Mouse (Mus musculus): ENCODE data around the gene Bin2. TPM values are rescaled to one million over a fixed set of nuclear protein-coding genes. Genes with fewer than 3 reads are reported as not detected.

Bin2 gene
- total RNA-seq, 1 experiment from 2014 or later = 506 TPM

GRCm38 (mm10) chr15:100664813-100665274 is 4.5 kb downstream of the Bin2 start:
- ATAC-seq (ENCODE audit: extremely low read depth, insufficient number of reproducible peaks, low FRiP score, poor library complexity, severe bottlenecking) = peak; percentile 76

DNA sequence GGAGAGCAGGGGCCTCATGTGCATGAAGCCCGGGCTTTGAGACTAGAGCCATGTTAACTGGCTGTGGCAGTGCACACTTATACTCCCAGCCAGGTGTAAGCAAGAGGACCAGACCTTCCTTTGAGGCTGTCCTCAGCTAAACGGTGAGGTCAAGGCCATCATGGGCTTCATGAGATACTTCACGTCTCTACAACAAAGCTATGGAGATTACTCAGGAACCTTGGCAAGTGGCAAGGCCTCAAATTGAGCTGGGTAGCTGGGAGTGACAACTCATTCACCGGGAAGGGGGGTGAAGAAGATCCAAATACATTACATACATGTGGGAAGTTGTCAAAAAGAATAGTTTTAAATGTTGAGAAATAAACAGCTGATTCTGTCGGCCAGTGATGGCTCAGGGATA is 8.5 kb downstream of the Bin2 start:
- no peak for ATAC-seq (ENCODE audit: extremely low read depth, insufficient number of reproducible peaks, low FRiP score, poor library complexity, severe bottlenecking)

- ATAC-seq (ENCODE audit: extremely low read depth, insufficient number of reproducible peaks, low FRiP score, poor library complexity, severe bottlenecking) = no peak
Observed at GRCm38 (mm10) chr15:100660306-100660705, 9.0 kb downstream of the Bin2 start.

DNA sequence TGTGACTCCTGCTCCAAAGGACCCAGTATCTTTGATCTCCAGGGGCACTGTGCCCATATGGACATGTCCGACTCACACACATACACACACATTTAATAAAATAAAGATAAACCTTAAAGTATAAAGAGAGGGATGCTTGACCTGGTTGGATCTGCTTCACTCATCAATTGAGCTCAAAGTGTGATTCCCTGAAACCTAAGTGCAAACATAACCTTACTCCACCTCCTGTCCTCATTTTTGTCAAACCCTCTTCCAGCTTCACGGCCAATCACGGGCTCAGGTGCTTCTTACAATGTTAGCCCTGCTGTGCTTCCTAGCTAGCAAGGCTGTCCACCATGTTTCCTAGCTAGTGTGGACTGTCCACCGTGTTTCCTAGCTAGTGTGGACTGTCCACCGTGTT is 14.2 kb downstream of the Bin2 start:
- ATAC-seq (ENCODE audit: extremely low read depth, insufficient number of reproducible peaks, low FRiP score, poor library complexity, severe bottlenecking) = no peak

- no peak for ATAC-seq (ENCODE audit: extremely low read depth, insufficient number of reproducible peaks, low FRiP score, poor library complexity, severe bottlenecking)
Observed at GRCm38 (mm10) chr15:100654271-100654670, 15.1 kb downstream of the Bin2 start.

DNA sequence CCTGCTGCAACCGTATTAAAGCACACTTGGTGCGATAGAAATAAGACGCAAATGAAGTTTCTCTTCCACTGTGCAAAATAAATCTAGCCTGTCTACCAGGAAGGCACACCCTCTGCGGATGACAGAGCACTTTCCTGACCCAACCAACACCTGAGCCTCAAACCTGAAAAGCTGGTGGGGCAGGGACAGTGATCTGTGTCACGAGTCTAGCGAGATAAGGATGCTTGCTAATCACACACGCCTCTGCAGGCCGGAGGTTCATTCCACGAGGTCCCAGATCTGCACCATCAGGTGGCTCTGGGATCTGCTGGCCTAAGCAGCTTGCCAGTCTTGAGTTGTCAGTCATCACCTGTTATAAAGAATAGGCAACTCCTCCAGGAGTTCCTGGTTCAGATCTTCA is 17.7 kb downstream of the Bin2 start:
- no peak for ATAC-seq (ENCODE audit: extremely low read depth, insufficient number of reproducible peaks, low FRiP score, poor library complexity, severe bottlenecking)

- no peak for ATAC-seq (ENCODE audit: extremely low read depth, insufficient number of reproducible peaks, low FRiP score, poor library complexity, severe bottlenecking)
Observed at GRCm38 (mm10) chr15:100650111-100650510, 19.2 kb downstream of the Bin2 start.

DNA sequence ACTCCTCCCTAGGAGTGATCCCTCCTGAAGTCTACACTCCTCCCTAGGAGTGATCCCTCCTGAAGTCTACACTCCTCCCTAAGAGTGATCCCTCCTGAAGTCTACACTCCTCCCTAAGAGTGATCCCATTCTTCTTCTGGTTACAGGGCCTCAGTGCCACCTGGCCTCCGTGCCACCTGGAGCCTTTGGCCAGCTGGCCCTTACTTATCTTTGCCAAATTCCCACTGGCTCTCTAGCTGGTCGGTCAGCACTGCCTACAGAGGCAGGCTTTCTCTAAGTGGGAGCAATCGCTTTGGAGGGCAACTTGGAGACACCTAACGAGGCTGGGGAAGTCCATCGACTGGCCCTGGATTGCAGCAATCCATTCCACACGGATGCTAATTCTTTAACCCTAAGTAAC is 23.2 kb downstream of the Bin2 start:
- no peak for ATAC-seq (ENCODE audit: extremely low read depth, insufficient number of reproducible peaks, low FRiP score, poor library complexity, severe bottlenecking)

- no peak for ATAC-seq (ENCODE audit: extremely low read depth, insufficient number of reproducible peaks, low FRiP score, poor library complexity, severe bottlenecking)
Observed at GRCm38 (mm10) chr15:100642451-100642850, 26.9 kb downstream of the Bin2 start.

DNA sequence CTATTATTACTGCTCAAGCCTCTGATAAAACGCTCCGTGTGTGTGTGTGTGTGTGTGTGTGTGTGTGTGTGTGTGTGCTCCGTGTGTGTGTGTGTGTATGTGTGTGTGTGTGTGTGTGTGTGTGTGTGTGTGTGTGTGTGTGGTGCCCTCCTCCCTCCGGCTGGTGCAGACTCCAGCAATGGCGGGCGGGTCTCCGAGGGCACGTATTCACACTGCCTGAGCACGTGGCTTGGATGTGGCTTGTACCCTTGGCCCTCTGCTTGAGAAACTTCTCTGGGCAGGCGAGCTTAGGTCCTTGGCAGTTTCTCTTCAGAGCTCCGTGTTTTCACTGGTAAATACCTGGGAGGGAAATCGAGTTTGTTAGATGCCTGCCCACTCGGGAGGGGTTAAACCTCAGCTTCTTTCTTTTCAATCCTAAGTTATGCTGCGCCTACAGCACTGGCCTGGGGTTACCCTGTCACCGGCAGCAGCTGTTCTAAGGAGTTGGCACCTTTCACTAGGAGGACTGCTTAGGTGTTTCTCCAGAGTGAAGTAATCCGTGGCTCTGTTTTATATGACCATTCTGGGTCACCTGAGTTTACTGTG is 28.0 kb downstream of the Bin2 start:
- no peak for ATAC-seq (ENCODE audit: extremely low read depth, insufficient number of reproducible peaks, low FRiP score, poor library complexity, severe bottlenecking)

- no peak for ATAC-seq (ENCODE audit: extremely low read depth, insufficient number of reproducible peaks, low FRiP score, poor library complexity, severe bottlenecking)
Observed at GRCm38 (mm10) chr15:100639972-100640750, 29.2 kb downstream of the Bin2 start.

DNA sequence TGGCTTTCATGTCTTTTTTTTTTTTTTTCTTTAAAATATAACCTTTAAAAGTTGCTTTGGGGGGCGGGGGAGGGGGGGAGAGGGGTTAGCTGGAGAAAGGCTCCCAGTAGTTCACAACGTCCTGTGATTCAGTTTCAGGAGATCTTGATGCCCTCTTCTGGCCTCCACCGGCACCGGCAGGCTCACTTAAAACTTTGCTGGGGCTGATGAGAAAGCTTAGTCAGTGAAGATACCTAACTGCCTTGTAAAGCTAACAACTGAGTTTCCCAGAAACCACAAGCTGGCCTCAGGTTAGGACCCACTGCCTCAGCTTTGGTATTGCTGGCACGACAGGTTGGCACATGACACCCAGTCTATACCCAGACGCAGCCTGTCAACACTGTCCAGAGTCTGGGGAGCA is 31.7 kb downstream of the Bin2 start:
- ATAC-seq (ENCODE audit: extremely low read depth, insufficient number of reproducible peaks, low FRiP score, poor library complexity, severe bottlenecking) = 0 out of 2 replicates have a peak, but pooled peaks have one; percentile 39

GRCm38 (mm10) chr15:100636700-100637501 is 32.5 kb downstream of the Bin2 start, which contains the start of gene Smagp:
Gene Smagp (minus strand): TSS chr15:100636940.
- ATAC-seq (ENCODE audit: extremely low read depth, insufficient number of reproducible peaks, low FRiP score, poor library complexity, severe bottlenecking) = 0 out of 2 replicates have a peak, but pooled peaks have one; percentile 11

GRCm38 (mm10) chr15:100635851-100636645 is 33.3 kb downstream of the Bin2 start:
- no peak for ATAC-seq (ENCODE audit: extremely low read depth, insufficient number of reproducible peaks, low FRiP score, poor library complexity, severe bottlenecking)

GRCm38 (mm10) chr15:100635239-100635638 is 34.1 kb downstream of the Bin2 start:
- no peak for ATAC-seq (ENCODE audit: extremely low read depth, insufficient number of reproducible peaks, low FRiP score, poor library complexity, severe bottlenecking)

DNA sequence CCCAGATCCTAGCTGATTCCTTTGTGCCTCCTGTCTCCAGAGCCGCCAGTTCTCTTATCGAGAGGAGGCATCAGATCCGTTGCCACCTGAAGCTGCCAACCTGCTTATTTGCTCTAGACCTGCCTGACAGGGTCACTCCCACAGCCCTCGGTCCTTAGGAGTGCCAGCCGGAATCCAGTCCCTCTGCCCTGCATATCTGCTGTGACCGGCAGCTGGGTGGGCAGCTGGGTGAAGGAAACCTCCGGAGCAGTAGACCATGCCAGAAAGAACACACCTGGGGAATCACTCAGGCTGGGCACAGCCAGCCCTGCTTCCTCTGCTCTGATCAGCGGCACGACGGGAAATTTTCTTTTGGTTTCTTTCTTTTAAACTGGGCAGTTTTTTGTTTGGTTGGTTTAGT is 36.0 kb downstream of the Bin2 start:
- peak; percentile 24; the same call in 1 of the 2 replicates for ATAC-seq (ENCODE audit: extremely low read depth, insufficient number of reproducible peaks, low FRiP score, poor library complexity, severe bottlenecking)

DNA sequence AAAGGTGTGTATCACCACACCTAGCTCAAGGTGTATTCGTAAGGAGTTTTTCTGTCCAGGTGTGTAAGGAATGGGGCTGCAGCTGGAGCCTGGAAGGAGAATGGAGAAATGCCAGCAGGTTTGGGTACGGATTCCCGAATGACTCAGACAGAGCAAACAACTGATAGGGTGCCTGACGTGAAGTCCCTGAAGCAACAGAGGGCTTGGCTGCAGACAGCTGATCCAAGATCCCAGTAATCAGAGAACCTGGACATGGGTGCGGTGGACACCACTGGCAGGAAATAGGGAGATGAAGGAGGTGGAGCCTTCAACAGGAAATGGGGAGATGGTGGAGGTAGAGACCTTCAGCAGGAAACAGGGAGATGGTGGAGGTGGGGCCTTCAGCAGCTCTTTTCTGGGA is 37.0 kb downstream of the Bin2 start:
- ATAC-seq (ENCODE audit: extremely low read depth, insufficient number of reproducible peaks, low FRiP score, poor library complexity, severe bottlenecking) = no peak

DNA sequence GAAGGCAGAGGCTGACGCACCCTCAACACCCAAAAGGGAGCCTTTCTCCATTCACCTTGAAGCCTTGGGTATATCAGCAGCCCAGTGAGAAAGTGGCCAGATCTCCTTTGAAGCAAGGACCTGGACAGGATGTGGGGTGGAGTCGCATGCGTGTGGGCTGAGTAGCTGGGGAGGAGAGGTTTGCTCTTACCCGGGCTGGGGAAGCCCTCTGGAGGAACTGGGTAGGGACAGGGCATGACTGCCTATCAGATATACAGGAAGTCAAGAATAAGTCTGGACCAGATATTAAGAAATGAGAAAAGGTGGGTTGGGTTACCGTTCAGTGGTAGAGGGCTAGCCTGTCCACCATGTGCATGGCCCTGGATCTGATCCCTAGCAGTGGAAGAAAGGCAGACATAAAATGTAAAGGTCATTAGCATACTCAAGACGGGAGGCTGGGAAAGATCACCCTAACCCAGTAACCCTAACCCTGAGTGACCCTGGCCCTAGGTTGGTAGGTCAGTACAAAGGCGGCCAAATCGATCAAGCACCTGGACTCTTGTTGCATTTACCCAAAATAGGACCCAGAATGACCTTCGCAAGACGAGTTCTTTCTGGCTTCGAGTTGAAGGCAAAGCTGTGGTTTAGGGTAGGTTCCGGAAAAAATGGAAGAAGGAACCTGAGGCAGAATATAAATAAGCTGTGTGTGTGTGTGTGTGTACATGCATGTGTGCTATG is 37.7 kb downstream of the Bin2 start:
- peak; percentile 7; the same call in 1 of the 2 replicates for ATAC-seq (ENCODE audit: extremely low read depth, insufficient number of reproducible peaks, low FRiP score, poor library complexity, severe bottlenecking)

All from neutrophil, adult 5-6 weeks (primary cell).